18 mouse cellular contexts compared by ENCODE assay signal in genomic region chr7:54977372-54977771, GRCm38 (mm10).
"Had no signal": no experiment of that assay in that cellular context is flagged by ENCODE, and none has a peak within 500 bp of the region (broad histone marks: within the 10 kb centered on the region; RNA-seq: fewer than 3 reads in every experiment).

No protein-coding gene starts in this region.

- DNase-seq: liver, embryonic 13.5 days; liver, postnatal 0 days; lung, adult 2 months; lung, postnatal 14 days; lung, postnatal 36 days; right cerebral cortex, postnatal 14 days; thymus, adult 2 months; thymus, postnatal 25 days; thymus, postnatal 4 days had no signal

- H3K4me3 ChIP-seq: liver, embryonic 13.5 days; liver, embryonic 15.5 days; lung, embryonic 15.5 days; megakaryocyte, embryonic 14.5 days; neural tube, embryonic 12.5 days; stomach, embryonic 15.5 days had no signal

- H3K27ac ChIP-seq: liver, embryonic 13.5 days; liver, embryonic 15.5 days; lung, embryonic 15.5 days; macrophage; neural tube, embryonic 12.5 days; stomach, embryonic 15.5 days; stomach, postnatal 0 days had no signal

- H3K4me2 ChIP-seq: liver, embryonic 11.5 days; liver, embryonic 13.5 days; liver, embryonic 15.5 days; lung, embryonic 15.5 days; neural tube, embryonic 12.5 days; stomach, embryonic 15.5 days had no signal

- H3K9ac ChIP-seq: liver, embryonic 13.5 days; liver, embryonic 15.5 days; liver, postnatal 0 days; lung, embryonic 15.5 days; neural tube, embryonic 12.5 days; stomach, embryonic 15.5 days had no signal

- H3K9me3 ChIP-seq: liver, embryonic 13.5 days; liver, embryonic 15.5 days; lung, embryonic 15.5 days; megakaryocyte, embryonic 14.5 days; stomach, embryonic 15.5 days had no signal

- H3K27me3 ChIP-seq: liver, embryonic 13.5 days; liver, embryonic 15.5 days; lung, embryonic 15.5 days; megakaryocyte, embryonic 14.5 days; neural tube, embryonic 12.5 days; stomach, embryonic 15.5 days had no signal

- ATAC-seq: liver, postnatal 0 days; lung, postnatal 0 days had no signal

- H3K36me3 ChIP-seq: liver, embryonic 13.5 days; liver, embryonic 15.5 days; lung, embryonic 15.5 days; neural tube, embryonic 12.5 days; stomach, embryonic 15.5 days had no signal

- H3K4me1 ChIP-seq: liver, embryonic 13.5 days; liver, embryonic 15.5 days; lung, embryonic 15.5 days; megakaryocyte, embryonic 14.5 days; neural tube, embryonic 12.5 days; stomach, embryonic 15.5 days had no signal
